Mouse (Mus musculus) ES-E14 (cell line): ENCODE results near the gene Gm15517. TPM values are rescaled to one million over a fixed set of nuclear protein-coding genes. Genes with fewer than 3 reads are reported as not detected.

Source experiments
- DNase-seq: peaks from one replicate; pipeline ENCODE4 v3.0.0-alpha.2; 2013; ENCODE audit warnings: low read depth, low spot score
- H3K27ac ChIP-seq: 2 replicates; pipeline ENCODE4 v1.5.1; 2012; ENCODE audit warnings: low read depth, mild to moderate bottlenecking, low read length, moderate library complexity, mixed read lengths; ENCODE audit not compliant: poor library complexity, insufficient read depth, severe bottlenecking
- H3K36me3 ChIP-seq: 2 replicates; pipeline ENCODE4 v1.6.1; 2012; ENCODE audit warnings: mild to moderate bottlenecking, low read length, moderate library complexity, mixed read lengths; ENCODE audit not compliant: control insufficient read depth, poor library complexity, insufficient read depth, severe bottlenecking
- H3K4me1 ChIP-seq, 2 experiments: fragments of 150-350 bp in 1 of 2; sonication (generic) in 1 of 2; 2 replicates each; pipeline ENCODE4 v1.6.1; 2012; ENCODE audit warnings: low read length in 2 of 2, mild to moderate bottlenecking in 1 of 2, mixed read lengths in 1 of 2; ENCODE audit not compliant: control insufficient read depth in 2 of 2, insufficient read depth in 2 of 2, poor library complexity in 1 of 2
- H3K4me3 ChIP-seq, 2 experiments: fragments of 150-350 bp in 1 of 2; sonication (generic) in 1 of 2; 2 replicates each; pipeline ENCODE4 v1.5.1; 2012; ENCODE audit warnings: low read length in 2 of 2, low read depth in 1 of 2, mild to moderate bottlenecking in 1 of 2, mixed read lengths in 1 of 2; ENCODE audit not compliant: insufficient read depth in 1 of 2, poor library complexity in 1 of 2, severe bottlenecking in 1 of 2
- H3K9ac ChIP-seq: 2 replicates; pipeline ENCODE4 v1.6.1; 2012; ENCODE audit warnings: low read depth, mild to moderate bottlenecking, low read length, mixed read lengths; ENCODE audit not compliant: poor library complexity, insufficient read depth, severe bottlenecking
- H3K9me3 ChIP-seq: fragments of 150-350 bp; sonication (generic); 2 replicates; pipeline ENCODE4 v1.6.1; 2012; ENCODE audit warnings: low read depth, mild to moderate bottlenecking, low read length; ENCODE audit not compliant: control insufficient read depth, insufficient read depth
- CHD2 ChIP-seq: IDR thresholded peaks from 2 replicates; pipeline ENCODE4 v1.6.1; 2014; ENCODE audit warnings: mild to moderate bottlenecking, low read depth, low read length, inconsistent platforms
- HCFC1 ChIP-seq: IDR thresholded peaks from 2 replicates; pipeline ENCODE4 v1.6.1; 2012; ENCODE audit warnings: low read length, inconsistent platforms, borderline replicate concordance; ENCODE audit not compliant: insufficient read depth
- MAFK ChIP-seq: IDR thresholded peaks from 2 replicates; pipeline ENCODE4 v1.6.1; 2014; ENCODE audit warnings: mild to moderate bottlenecking, low read depth, low read length, inconsistent platforms; ENCODE audit not compliant: insufficient read depth
- ZC3H11A ChIP-seq: IDR thresholded peaks from 2 replicates; pipeline ENCODE4 v1.6.1; 2012; ENCODE audit warnings: low read depth, mild to moderate bottlenecking, inconsistent platforms, low read length, borderline replicate concordance
- ZNF384 ChIP-seq: IDR thresholded peaks from 2 replicates; pipeline ENCODE4 v1.6.1; 2012; ENCODE audit warnings: low read depth, low read length, inconsistent platforms
- in situ Hi-C, 2 experiments: fragments of 600-800 bp; cut with MboI; formaldehyde crosslinking; loops; one replicate each; pipeline ENCODE4 v1.15.1; 2025; ENCODE audit warnings: low sequenced_read_pairs in 2 of 2, inconsistent platforms in 1 of 2; ENCODE audit not compliant: unreplicated experiment in 2 of 2
- total RNA-seq: library from RNA; depleted of rRNA; stranded (reverse); fragments of 300-350 nt; gene quantifications from 2 replicates; pipeline ENCODE4 v1.2.3, GENCODE M21; 2012

Gene Gm15517
- total RNA-seq, 1 experiment = 1.4 TPM

DNA sequence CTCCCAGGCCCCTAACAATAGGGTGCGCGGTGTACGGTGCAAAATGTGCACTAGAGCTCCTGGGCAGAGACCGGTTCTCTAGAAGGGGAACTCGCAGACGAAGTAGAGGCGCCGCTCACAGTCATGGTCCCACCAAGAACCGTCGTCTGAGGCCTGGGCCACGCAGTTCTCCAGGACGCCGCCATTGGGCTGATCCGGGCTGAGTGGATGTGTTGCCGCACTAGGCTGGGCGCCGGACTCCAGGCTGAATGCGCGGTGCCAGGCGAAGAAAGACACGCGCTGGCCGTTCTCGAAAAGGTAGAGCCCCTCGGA lies 43.2 kb downstream of the Gm15517 start:
- TF ChIP-seq ZNF384 = no peak
- TF ChIP-seq HCFC1 = no peak
- TF ChIP-seq ZC3H11A = no peak
- no peak for TF ChIP-seq CHD2
- no peak for TF ChIP-seq MAFK
- peaks cover 1 to 18% of the 10 kb centered on the region in 2 experiments; a peak in 3 of 4 replicates for H3K4me1 ChIP-seq
- H3K27ac ChIP-seq = peak overlapping the region; percentile 78
- H3K36me3 ChIP-seq = no peaks in the 10 kb centered on the region
- no peaks in the 10 kb centered on the region for H3K9me3 ChIP-seq
- in situ Hi-C loops = no loop called here
- no peak for DNase-seq
- H3K9ac ChIP-seq = peak overlapping the region; percentile 97
- peak overlapping the region; percentile 75 to 81 for H3K4me3 ChIP-seq

DNA sequence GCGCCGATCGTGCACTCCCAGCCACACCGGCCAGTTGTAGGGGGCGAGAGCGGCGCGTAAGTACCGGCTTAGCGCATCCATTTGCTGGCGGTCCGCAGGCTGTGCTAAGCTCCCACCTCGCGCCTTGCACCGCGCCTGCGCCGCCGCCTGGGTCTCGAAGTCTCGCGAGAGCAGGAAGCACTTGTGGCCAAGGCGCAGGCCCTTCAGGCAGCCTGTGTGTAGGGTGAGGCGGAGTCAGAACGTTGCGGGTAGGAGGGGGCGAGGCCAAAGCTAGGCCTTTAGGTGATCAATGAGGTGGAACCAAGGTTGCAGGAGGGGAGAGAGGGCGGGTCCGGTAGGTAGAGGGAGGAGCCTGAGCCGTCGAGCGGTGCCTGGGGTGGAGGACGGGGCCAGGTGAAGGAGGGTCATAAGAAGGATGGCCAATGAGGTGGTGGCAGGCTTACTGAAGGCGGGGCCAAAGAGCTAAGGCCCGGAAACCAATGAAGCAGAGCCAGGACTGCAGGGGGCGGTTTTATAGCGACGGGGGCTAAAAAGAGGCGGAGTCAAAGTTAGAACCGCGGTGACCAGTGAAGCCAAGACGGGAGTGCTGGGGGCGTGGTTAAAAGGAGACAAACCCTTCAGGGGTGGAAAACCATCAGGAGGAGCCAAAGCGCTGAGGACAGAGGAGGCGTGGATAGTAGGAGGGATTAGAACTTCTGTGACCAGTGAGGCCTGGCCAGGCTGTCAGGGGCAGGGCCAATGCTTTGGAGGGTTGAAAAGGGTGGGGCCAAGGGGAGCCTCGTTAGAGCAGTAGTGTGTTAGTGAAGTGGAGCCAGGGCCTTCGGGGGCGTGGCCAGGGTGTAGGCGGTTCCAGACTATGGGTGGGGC lies 43.8 kb downstream of the Gm15517 start:
- peak overlapping the region; percentile 75 to 81 for H3K4me3 ChIP-seq
- TF ChIP-seq ZNF384 (no peak), HCFC1 (peak; percentile 61; the same call in 1 of the 2 replicates), MAFK (no peak), ZC3H11A (no peak), CHD2 (peak; percentile 98)
- peak; percentile 100 for DNase-seq
- H3K36me3 ChIP-seq = no peaks in the 10 kb centered on the region
- peaks cover 1 to 18% of the 10 kb centered on the region in 2 experiments; a peak in 3 of 4 replicates for H3K4me1 ChIP-seq
- no peaks in the 10 kb centered on the region for H3K9me3 ChIP-seq
- H3K9ac ChIP-seq = peak overlapping the region; percentile 97
- in situ Hi-C loops = no loop called here
- peak overlapping the region; percentile 78 for H3K27ac ChIP-seq

- DNase-seq = no peak
- TF ChIP-seq ZC3H11A = no peak
- TF ChIP-seq HCFC1 = no peak
- no peak for TF ChIP-seq ZNF384
- no peak for TF ChIP-seq MAFK
- no peak for TF ChIP-seq CHD2
- Histone ChIP-seq H3K4me3 (peak overlapping the region; percentile 37 to 62; a peak in 3 of 4 replicates), H3K36me3 (no peaks in the 10 kb centered on the region), H3K9ac (no peak overlapping the region; the same call in 1 of the 2 replicates), H3K27ac (no peak overlapping the region), H3K4me1 (peaks cover 1 to 18% of the 10 kb centered on the region in 2 experiments; a peak in 3 of 4 replicates), H3K9me3 (no peaks in the 10 kb centered on the region)
- in situ Hi-C loops = no loop called here
Observed at GRCm38 (mm10) chr7:44305686-44306085, 44.4 kb downstream of the Gm15517 start.

- in situ Hi-C loops = no loop called here
- Histone ChIP-seq H3K27ac (no peak within 1 kb of the TSS), H3K36me3 (no peaks in the 10 kb centered on the region), H3K4me3 (peak within 1 kb of the TSS; percentile 37 to 62; a peak in 3 of 4 replicates), H3K9me3 (no peaks in the 10 kb centered on the region), H3K4me1 (peaks cover 1 to 21% of the 10 kb centered on the region in 2 experiments; a peak in 3 of 4 replicates), H3K9ac (no peak within 1 kb of the TSS; the same call in 1 of the 2 replicates)
- DNase-seq = no peak
- no peak for TF ChIP-seq CHD2
- TF ChIP-seq ZNF384 = no peak
- no peak for TF ChIP-seq MAFK
- TF ChIP-seq HCFC1 = no peak
- no peak for TF ChIP-seq ZC3H11A
Observed at GRCm38 (mm10) chr7:44306516-44307240, 45.4 kb downstream of the Gm15517 start, which contains the start of gene Clec11a. Clec11a (minus strand) TSS chr7:44306902.
